Mouse (Mus musculus) G1E (cell line): ENCODE measurements around the gene Gm20683.

Experiments
- CTCF ChIP-seq: IDR thresholded peaks from 2 replicates; pipeline ENCODE4 v1.5.1; 2012; ENCODE audit warnings: low read depth, low read length, inconsistent platforms, mixed read lengths
- GATA1 ChIP-seq: IDR thresholded peaks from 2 replicates; pipeline ENCODE4 v1.6.1; 2012; ENCODE audit warnings: borderline replicate concordance, low read length, inconsistent platforms, mixed read lengths
- POLR2AphosphoS5 ChIP-seq: IDR thresholded peaks from 2 replicates; pipeline ENCODE4 v1.6.1; 2012; ENCODE audit warnings: low read depth, low read length, inconsistent platforms; ENCODE audit not compliant: insufficient replicate concordance
- TAL1 ChIP-seq: conservative IDR thresholded peaks from 2 replicates; pipeline ENCODE4 v1.6.1; 2012; ENCODE audit warnings: low read depth, low read length, inconsistent platforms, mixed read lengths

DNA sequence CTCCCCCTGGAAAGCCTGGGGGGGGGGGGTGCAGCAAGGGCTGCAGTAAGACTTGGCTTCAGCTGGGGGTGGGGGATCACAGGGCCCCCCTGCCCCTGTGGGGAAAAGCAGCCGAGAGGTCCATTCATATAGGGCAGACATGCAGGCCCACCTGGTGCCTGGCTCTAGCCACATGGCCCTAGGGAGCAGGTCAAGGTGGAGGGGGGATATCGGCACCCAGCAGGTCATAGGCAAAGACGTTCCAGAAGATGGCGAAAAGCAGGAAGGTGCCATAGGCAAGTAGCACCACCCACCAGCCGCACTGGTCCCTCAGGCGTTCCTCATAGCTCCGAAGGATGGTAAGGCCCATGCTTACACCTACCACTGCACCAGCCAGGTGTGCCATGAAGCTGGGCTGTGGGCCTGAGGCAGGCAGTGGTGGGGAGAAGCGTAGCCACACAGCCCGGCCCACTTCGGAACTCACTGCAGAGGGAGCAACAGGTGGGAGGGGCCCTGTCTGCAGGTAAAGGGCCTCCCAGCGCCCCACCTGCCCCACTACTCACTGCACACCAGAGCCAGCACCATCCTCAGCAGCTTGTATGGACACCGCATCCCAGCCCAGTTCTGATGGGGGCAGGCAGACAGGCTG lies 6.9 kb downstream of the Gm20683 start:
- TF ChIP-seq TAL1 (no peak), POLR2AphosphoS5 (no peak), CTCF (no peak), GATA1 (no peak)
